Mouse (Mus musculus) bone marrow, adult 2 months (tissue): ENCODE results near the gene Zmym4. TPM values are rescaled to one million over a fixed set of nuclear protein-coding genes. Genes with fewer than 3 reads are reported as not detected.
"Not testable (repeated sequence)": the region's sequence is repeated elsewhere in the genome, so short reads cannot be mapped to it uniquely, and the experiment has no call there.

Source experiments
- H3K27ac ChIP-seq: fragments of 200-500 bp; 2 replicates; pipeline ENCODE4 v1.5.1; 2012; ENCODE audit warnings: low read depth, mild to moderate bottlenecking, control low read depth, inconsistent platforms, low read length; ENCODE audit not compliant: control insufficient read depth, poor library complexity, insufficient read depth
- H3K4me1 ChIP-seq: fragments of 200-500 bp; 2 replicates; pipeline ENCODE4 v1.6.1; 2011; ENCODE audit warnings: low read length; ENCODE audit not compliant: control insufficient read depth, insufficient read depth
- H3K4me3 ChIP-seq: fragments of 200-500 bp; replicated peaks from 2 replicates; pipeline ENCODE3; 2011; ENCODE audit warnings: mild to moderate bottlenecking, low read depth, low read length, control low read depth; ENCODE audit not compliant: control insufficient read depth
- CTCF ChIP-seq: fragments of 200-500 bp; IDR thresholded peaks from 2 replicates; pipeline ENCODE4 v1.5.1; 2011; ENCODE audit warnings: low read length, control low read depth; ENCODE audit not compliant: control insufficient read depth, insufficient read depth
- POLR2A ChIP-seq: fragments of 200-500 bp; IDR thresholded peaks from 2 replicates; pipeline ENCODE4 v1.6.1; 2011; ENCODE audit warnings: low read depth, mild to moderate bottlenecking, control low read depth, low read length, borderline replicate concordance; ENCODE audit not compliant: control insufficient read depth
- WGBS: fragments of 180-500 bp; shearing (Covaris S2); methylation state at CpG from one replicate; pipeline ENCODE4 v1.1.7; 2018; 5-methylcytosine and 5-hydroxymethylcytosine counted together
- polyA plus RNA-seq: library from polyadenylated mRNA; stranded (reverse); fragments of >200 nt; gene quantifications from 2 replicates; pipeline ENCODE4 v1.2.4, GENCODE M21; 2011; ENCODE audit warnings: low replicate concordance; ENCODE audit not compliant: missing spikeins, insufficient read depth, insufficient read length

Gene Zmym4
- polyA plus RNA-seq, 1 experiment: 10.6 TPM

- Histone ChIP-seq H3K4me3 (no peak overlapping the region), H3K4me1 (no peaks in the 10 kb centered on the region), H3K27ac (no peak overlapping the region)
- no peak for TF ChIP-seq POLR2A
- TF ChIP-seq CTCF: no peak
Measured at GRCm38 (mm10) chr4:126990553-126990952, 22.6 kb upstream of the Zmym4 start.

GRCm38 (mm10) chr4:126988503-126988902 is 20.6 kb upstream of the Zmym4 start:
- WGBS: 88% methylated on average over 4 of the region's 4 CpGs
- H3K4me3 ChIP-seq: no peak overlapping the region
- no peak overlapping the region for H3K27ac ChIP-seq
- no peak for TF ChIP-seq CTCF
- TF ChIP-seq POLR2A: no peak
- H3K4me1 ChIP-seq: no peaks in the 10 kb centered on the region

GRCm38 (mm10) chr4:126986768-126987167 is 18.8 kb upstream of the Zmym4 start:
- no peak for TF ChIP-seq POLR2A
- TF ChIP-seq CTCF: no peak
- 79% methylated on average over 5 of the region's 5 CpGs for WGBS
- H3K27ac ChIP-seq: no peak overlapping the region
- no peaks in the 10 kb centered on the region for H3K4me1 ChIP-seq
- H3K4me3 ChIP-seq: no peak overlapping the region

- H3K27ac ChIP-seq, H3K4me1 ChIP-seq, H3K4me3 ChIP-seq: not testable (repeated sequence)
- 67% methylated on average over 13 of the region's 13 CpGs for WGBS
Measured at GRCm38 (mm10) chr4:126983736-126984525, 16.0 kb upstream of the Zmym4 start.

- Histone ChIP-seq H3K4me3 (no peak overlapping the region), H3K4me1 (no peaks in the 10 kb centered on the region), H3K27ac (no peak overlapping the region)
- TF ChIP-seq POLR2A: no peak
- no peak for TF ChIP-seq CTCF
- 71% methylated on average over 3 of the region's 3 CpGs for WGBS
Measured at GRCm38 (mm10) chr4:126983321-126983720, 15.4 kb upstream of the Zmym4 start.

- H3K4me3 ChIP-seq: no peak overlapping the region
- no peak overlapping the region for H3K27ac ChIP-seq
- TF ChIP-seq POLR2A: no peak
- 82% methylated on average over 3 of the region's 3 CpGs for WGBS
- no peaks in the 10 kb centered on the region for H3K4me1 ChIP-seq
Measured at GRCm38 (mm10) chr4:126978706-126979105, 10.8 kb upstream of the Zmym4 start.

GRCm38 (mm10) chr4:126977467-126977866 is 9.5 kb upstream of the Zmym4 start:
- no peak for TF ChIP-seq CTCF
- TF ChIP-seq POLR2A: no peak
- Histone ChIP-seq H3K27ac (no peak overlapping the region), H3K4me1 (no peaks in the 10 kb centered on the region), H3K4me3 (no peak overlapping the region)

GRCm38 (mm10) chr4:126967241-126967863 is 583 bp downstream of the Zmym4 start:
- WGBS: 2% methylated on average over 40 of the region's 53 CpGs

More at GRCm38 (mm10) chr4:126967241-126967863, 583 bp downstream of the Zmym4 start:
- Histone ChIP-seq H3K4me3 (peak overlapping the region; percentile 68), H3K4me1 (peaks cover 2% of the 10 kb centered on the region), H3K27ac (peak overlapping the region; percentile 63; the same call in 1 of the 2 replicates)
- TF ChIP-seq POLR2A: no peak
- no peak for TF ChIP-seq CTCF
